Mouse (Mus musculus): ENCODE measurements around the gene Rbfox3. TPM values are rescaled to one million over a fixed set of nuclear protein-coding genes. Genes with fewer than 3 reads are reported as not detected.
"Not testable (repeated sequence)": the region's sequence is repeated elsewhere in the genome, so short reads cannot be mapped to it uniquely, and the experiment has no call there.

Rbfox3 gene
- total RNA-seq, 2 experiments from 2014 or later, result 0.09 TPM; not detected in 1

- no peak for DNase-seq (ENCODE audit: low spot score)
These were observed 85.9 kb downstream of the Rbfox3 start for GRCm38 (mm10) chr11:118825280-118826094.

- peak; percentile 52 for DNase-seq (ENCODE audit: low spot score)
These were observed 90.0 kb downstream of the Rbfox3 start for GRCm38 (mm10) chr11:118821353-118821752.

- no peak for DNase-seq (ENCODE audit: low spot score)
These were observed 92.9 kb downstream of the Rbfox3 start for GRCm38 (mm10) chr11:118818528-118818927.

GRCm38 (mm10) chr11:118815118-118815517 lies 96.3 kb downstream of the Rbfox3 start:
- no peak for DNase-seq (ENCODE audit: low spot score)

- no peak for DNase-seq (ENCODE audit: low spot score)
These were observed 97.5 kb downstream of the Rbfox3 start for GRCm38 (mm10) chr11:118813942-118814341.

GRCm38 (mm10) chr11:118811404-118811803 lies 100.0 kb downstream of the Rbfox3 start:
- DNase-seq (ENCODE audit: low spot score), result no peak

- no peak for DNase-seq (ENCODE audit: low spot score)
These were observed 103.9 kb downstream of the Rbfox3 start for GRCm38 (mm10) chr11:118807511-118807910.

GRCm38 (mm10) chr11:118794856-118795602 lies 116.4 kb downstream of the Rbfox3 start:
- DNase-seq (ENCODE audit: low spot score), result no peak

- no peak for DNase-seq (ENCODE audit: low spot score)
These were observed 117.8 kb downstream of the Rbfox3 start for GRCm38 (mm10) chr11:118793639-118794021.

- DNase-seq (ENCODE audit: low spot score), result peak; percentile 30
These were observed 118.3 kb downstream of the Rbfox3 start for GRCm38 (mm10) chr11:118792916-118793638.

- no peak for DNase-seq (ENCODE audit: low spot score)
These were observed 119.1 kb downstream of the Rbfox3 start for GRCm38 (mm10) chr11:118792163-118792915.

GRCm38 (mm10) chr11:118791391-118791790 lies 120.0 kb downstream of the Rbfox3 start:
- DNase-seq (ENCODE audit: low spot score), result peak; percentile 44

- DNase-seq (ENCODE audit: low spot score), result no peak
These were observed 123.3 kb downstream of the Rbfox3 start for GRCm38 (mm10) chr11:118788091-118788490.

- no peak for DNase-seq (ENCODE audit: low spot score)
These were observed 128.7 kb downstream of the Rbfox3 start for GRCm38 (mm10) chr11:118782677-118783076.

- no peak for DNase-seq (ENCODE audit: low spot score)
These were observed 135.6 kb downstream of the Rbfox3 start for GRCm38 (mm10) chr11:118775753-118776152.

GRCm38 (mm10) chr11:118774777-118775176 lies 136.6 kb downstream of the Rbfox3 start:
- not testable (repeated sequence) for DNase-seq (ENCODE audit: low spot score)

- DNase-seq (ENCODE audit: low spot score), result no peak
These were observed 138.3 kb downstream of the Rbfox3 start for GRCm38 (mm10) chr11:118773076-118773583.

- DNase-seq (ENCODE audit: low spot score), result no peak
These were observed 140.0 kb downstream of the Rbfox3 start for GRCm38 (mm10) chr11:118771358-118771757.

GRCm38 (mm10) chr11:118770789-118771188 lies 140.6 kb downstream of the Rbfox3 start:
- no peak for DNase-seq (ENCODE audit: low spot score)

GRCm38 (mm10) chr11:118769542-118769941 lies 141.9 kb downstream of the Rbfox3 start:
- no peak for DNase-seq (ENCODE audit: low spot score)

- DNase-seq (ENCODE audit: low spot score), result no peak
These were observed 143.0 kb downstream of the Rbfox3 start for GRCm38 (mm10) chr11:118768441-118768840.

Measured in gastrocnemius, adult 18-20 months (tissue).